Mouse (Mus musculus): Measurements from ENCODE around the gene Mog. TPM values are rescaled to one million over a fixed set of nuclear protein-coding genes. Genes with fewer than 3 reads are reported as not detected.
"Not testable (repeated sequence)": the region's sequence is repeated elsewhere in the genome, so short reads cannot be mapped to it uniquely, and the experiment has no call there.

Mog gene
- polyA plus RNA-seq, 1 experiment from 2014 or later: 0.08 TPM

DNA sequence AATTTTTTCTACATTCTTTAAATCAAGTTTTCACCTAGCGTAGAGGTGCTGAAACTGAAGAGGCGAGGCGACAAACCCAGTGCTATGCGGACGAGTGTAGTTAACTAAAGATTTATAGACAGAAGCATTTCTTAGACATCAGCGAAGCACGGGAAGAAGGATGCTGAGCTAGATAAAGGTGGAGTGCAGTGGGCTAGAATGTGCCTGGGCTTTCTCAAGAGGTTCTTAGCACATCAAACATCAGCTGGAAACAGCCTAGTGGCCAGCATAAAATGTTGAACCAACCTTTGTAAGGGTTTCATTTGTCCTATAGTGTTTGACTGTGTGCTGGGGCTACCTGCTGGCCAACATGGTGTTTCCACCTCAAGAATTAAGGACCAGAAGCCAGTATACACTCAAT lies 22.3 kb downstream of the Mog start, which contains the start of gene Zfp57:
Gene Zfp57, plus strand, starts transcription at position 301 of the 400 bp plus-strand sequence.
- no peaks in the 10 kb centered on the region for H3K27me3 ChIP-seq (ENCODE audit: low read depth, poor library complexity, severe bottlenecking)
- no peaks in the 10 kb centered on the region for H3K9me3 ChIP-seq (replicated peaks)
- H3K4me1 ChIP-seq: peaks cover 15% of the 10 kb centered on the region
- WGBS: 90% methylated on average over 7 of the region's 7 CpGs
- peak within 1 kb of the TSS; percentile 98 for H3K27ac ChIP-seq
- DNase-seq (ENCODE audit: low spot score): no peak
- H3K36me3 ChIP-seq: peaks cover 17% of the 10 kb centered on the region
- peak within 1 kb of the TSS; percentile 71 for H3K4me3 ChIP-seq

DNA sequence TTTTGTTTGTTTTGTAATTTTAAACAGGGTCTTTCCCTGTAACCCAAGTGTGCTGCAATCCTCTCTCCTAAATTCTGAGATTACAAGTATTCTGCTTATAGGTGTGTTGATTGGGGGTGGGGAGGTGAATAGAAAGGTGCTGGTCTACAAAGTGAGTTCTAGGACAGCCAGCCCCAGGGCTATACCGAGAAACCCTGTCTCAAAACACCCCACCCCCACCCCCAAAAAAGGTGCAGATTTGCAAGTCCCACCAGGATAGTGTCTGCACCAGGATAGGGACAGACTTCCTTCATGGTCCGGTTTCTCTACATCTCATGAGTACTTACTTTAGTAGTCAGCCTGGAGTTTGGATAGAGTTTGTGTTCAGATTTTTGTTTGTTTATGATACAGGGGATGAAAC lies 24.7 kb downstream of the Mog start:
- H3K27ac ChIP-seq: no peak overlapping the region
- DNase-seq (ENCODE audit: low spot score): no peak

DNA sequence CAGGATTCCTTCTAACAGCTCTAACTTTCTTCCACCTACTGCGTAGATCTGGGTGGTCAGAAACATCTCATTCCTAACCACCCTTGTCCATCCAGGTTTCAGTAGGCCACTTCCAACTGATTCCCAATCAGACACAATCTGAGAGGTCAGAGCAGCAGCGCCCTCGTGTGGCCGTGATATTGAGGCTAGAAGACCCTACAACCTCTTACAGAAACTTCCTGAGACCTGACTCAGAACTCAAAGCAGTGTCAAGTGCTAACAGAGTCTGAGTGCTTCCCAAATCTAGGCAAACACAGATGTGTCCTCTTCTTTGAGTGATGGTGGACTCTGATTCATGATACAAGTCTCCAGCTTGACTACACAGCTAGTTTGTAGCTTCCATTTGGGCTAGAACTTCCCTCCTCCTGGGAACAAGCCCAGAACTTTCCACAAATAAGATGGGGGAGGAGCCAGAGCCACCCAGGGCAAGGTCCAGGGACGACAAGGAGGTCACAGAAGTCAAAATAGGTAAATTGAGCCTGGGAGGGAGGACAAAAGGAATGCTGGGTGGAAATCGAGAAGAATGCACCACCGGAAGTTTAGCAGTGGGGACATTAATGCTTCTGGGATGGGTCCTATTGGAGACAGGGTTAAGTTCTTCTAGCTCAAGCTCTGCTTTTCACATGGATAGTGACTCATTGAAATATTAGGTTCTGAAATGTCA lies 26.0 kb downstream of the Mog start:
- Histone ChIP-seq H3K27me3 (ENCODE audit: low read depth, poor library complexity, severe bottlenecking) (no peaks in the 10 kb centered on the region), H3K27ac (no peak overlapping the region), H3K9me3 (replicated peaks) (no peaks in the 10 kb centered on the region), H3K4me1 (peaks cover 5% of the 10 kb centered on the region; the same call in 1 of the 2 replicates), H3K36me3 (no peaks in the 10 kb centered on the region), H3K4me3 (no peak overlapping the region)
- 28% methylated on average over 7 of the region's 7 CpGs for WGBS
- DNase-seq (ENCODE audit: low spot score): peak; percentile 87

More for the DNA sequence above, 24.7 kb downstream of the Mog start:
- Histone ChIP-seq H3K9me3 (replicated peaks) (no peaks in the 10 kb centered on the region), H3K4me3 (no peak overlapping the region), H3K36me3 (no peaks in the 10 kb centered on the region), H3K27me3 (ENCODE audit: low read depth, poor library complexity, severe bottlenecking) (no peaks in the 10 kb centered on the region), H3K4me1 (peaks cover 15% of the 10 kb centered on the region)
- 72% methylated on average over 2 of the region's 2 CpGs for WGBS

DNA sequence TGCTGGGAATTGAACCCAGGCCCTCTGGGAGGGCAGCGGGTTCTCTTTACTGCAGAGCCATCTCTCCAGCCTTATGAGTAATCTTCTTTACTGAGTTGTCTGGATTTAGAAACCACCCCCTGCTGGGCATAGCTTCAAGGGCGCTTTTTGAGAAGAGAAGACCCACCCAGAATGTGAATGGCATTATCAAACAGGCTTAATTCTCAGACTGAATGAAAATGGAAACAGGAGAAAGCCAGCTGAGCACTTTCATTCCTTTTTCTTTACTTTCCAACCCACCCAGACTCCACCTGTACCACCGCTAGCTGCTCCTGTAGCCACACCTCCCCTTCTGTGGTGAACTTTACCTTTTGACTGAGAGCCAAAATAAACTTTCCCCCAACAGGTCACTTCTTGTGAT lies 27.8 kb downstream of the Mog start:
- no peak overlapping the region for H3K27ac ChIP-seq
- no peaks in the 10 kb centered on the region for H3K27me3 ChIP-seq (ENCODE audit: low read depth, poor library complexity, severe bottlenecking)
- H3K4me1 ChIP-seq: no peaks in the 10 kb centered on the region; the same call in 1 of the 2 replicates
- no peak overlapping the region for H3K4me3 ChIP-seq
- 75% methylated on average over 3 of the region's 3 CpGs for WGBS
- no peaks in the 10 kb centered on the region for H3K9me3 ChIP-seq (replicated peaks)
- H3K36me3 ChIP-seq: no peaks in the 10 kb centered on the region
- no peak for DNase-seq (ENCODE audit: low spot score)

DNA sequence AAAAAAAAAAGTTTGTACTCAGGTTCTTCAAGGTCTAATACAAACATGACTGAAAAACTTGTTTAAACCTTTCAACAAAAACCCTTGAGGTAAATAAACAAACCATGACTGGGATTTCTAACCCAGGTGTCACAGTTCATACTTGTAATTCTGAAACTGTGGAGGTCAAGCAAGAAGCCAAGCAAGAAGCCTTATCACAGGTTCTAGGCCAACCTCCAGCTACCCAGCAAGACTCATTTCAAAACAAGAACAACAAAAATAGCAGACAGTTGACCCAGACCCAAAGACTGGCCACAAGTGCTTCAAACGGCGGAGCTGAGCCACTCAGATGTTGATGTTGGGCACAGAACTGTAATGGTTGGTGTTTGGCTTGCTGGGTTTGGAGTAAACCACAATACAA lies 28.7 kb downstream of the Mog start:
- no peaks in the 10 kb centered on the region; the same call in 1 of the 2 replicates for H3K4me1 ChIP-seq
- WGBS: 88% methylated on average over 2 of the region's 2 CpGs
- H3K4me3 ChIP-seq: no peak overlapping the region
- H3K9me3 ChIP-seq (replicated peaks): no peaks in the 10 kb centered on the region
- H3K36me3 ChIP-seq: no peaks in the 10 kb centered on the region
- H3K27ac ChIP-seq: no peak overlapping the region
- peaks cover 7% of the 10 kb centered on the region for H3K27me3 ChIP-seq (ENCODE audit: low read depth, poor library complexity, severe bottlenecking)
- DNase-seq (ENCODE audit: low spot score): no peak

DNA sequence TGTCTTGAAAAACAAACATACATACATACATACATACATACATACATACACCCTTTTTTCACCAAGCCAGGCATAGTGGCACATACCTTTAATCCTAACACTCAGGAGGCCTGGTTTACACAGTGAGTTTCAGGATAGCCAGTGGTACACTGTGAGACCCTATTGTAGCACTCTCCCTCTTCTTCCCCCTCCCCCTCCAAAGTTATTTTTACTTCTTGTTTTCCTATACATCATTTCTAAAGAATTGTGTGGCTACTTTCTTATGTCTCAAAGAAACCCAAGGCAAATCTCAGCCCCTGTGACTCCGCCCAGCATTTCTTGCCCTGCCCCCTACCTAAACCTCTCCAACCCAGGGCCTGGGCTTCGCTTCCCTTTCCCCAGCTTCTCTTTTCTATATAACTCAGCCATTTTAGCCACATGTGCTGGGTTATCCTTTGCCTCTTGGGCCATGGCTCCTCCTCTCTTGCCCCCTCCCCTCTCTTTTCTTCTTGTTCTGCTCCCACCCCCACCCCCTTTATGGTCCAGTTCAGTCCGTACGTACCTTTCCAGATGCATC lies 29.4 kb downstream of the Mog start:
- no peak for DNase-seq (ENCODE audit: low spot score)
- peaks cover 14% of the 10 kb centered on the region for H3K27me3 ChIP-seq (ENCODE audit: low read depth, poor library complexity, severe bottlenecking)
- no peak overlapping the region for H3K27ac ChIP-seq
- H3K4me1 ChIP-seq: no peaks in the 10 kb centered on the region; the same call in 1 of the 2 replicates
- 88% methylated on average over 4 of the region's 4 CpGs for WGBS
- H3K9me3 ChIP-seq (replicated peaks): no peaks in the 10 kb centered on the region
- no peaks in the 10 kb centered on the region for H3K36me3 ChIP-seq
- H3K4me3 ChIP-seq: no peak overlapping the region

DNA sequence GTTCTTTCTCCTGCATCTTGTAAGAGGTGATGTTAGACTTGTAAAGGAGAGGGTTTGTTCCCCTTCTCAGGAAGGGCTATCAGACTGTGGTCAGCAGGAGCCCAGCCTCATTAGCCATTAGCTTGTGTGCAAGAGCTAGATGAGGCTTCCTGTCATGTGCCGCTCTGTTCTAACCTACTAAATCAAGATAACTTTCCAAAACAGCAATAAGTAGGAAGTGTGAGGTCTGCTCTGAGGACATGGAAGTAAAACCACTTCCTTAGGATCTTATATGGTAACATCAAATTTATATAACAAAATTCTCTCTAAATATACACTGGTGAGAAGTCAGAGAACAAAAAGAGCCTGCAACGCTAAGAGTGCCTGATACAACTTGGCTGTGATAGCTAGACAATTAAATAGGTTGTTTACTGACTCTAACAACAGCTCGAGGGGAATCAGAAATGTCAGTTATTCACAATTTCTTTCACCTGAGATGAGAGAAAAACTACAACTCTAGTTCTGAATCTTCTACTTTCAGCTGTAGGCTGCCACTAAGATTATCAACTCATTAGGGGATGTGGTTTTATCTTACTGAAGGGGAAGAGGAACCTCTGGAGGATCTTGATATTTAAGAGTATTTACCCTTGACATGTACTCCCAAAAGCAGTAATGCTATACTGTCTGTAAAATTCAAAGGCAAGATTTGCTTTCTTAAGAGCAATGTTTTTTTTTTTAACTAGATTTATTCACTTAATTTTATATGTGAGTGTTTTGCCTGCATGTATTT lies 30.7 kb downstream of the Mog start:
- Histone ChIP-seq H3K4me3 (no peak overlapping the region), H3K4me1 (peaks cover 4% of the 10 kb centered on the region; the same call in 1 of the 2 replicates), H3K27ac (no peak overlapping the region), H3K9me3 (replicated peaks) (no peaks in the 10 kb centered on the region), H3K27me3 (ENCODE audit: low read depth, poor library complexity, severe bottlenecking) (peaks cover 27% of the 10 kb centered on the region), H3K36me3 (no peaks in the 10 kb centered on the region)
- no peak for DNase-seq (ENCODE audit: low spot score)
- 67% methylated on average over 3 of the region's 3 CpGs for WGBS

DNA sequence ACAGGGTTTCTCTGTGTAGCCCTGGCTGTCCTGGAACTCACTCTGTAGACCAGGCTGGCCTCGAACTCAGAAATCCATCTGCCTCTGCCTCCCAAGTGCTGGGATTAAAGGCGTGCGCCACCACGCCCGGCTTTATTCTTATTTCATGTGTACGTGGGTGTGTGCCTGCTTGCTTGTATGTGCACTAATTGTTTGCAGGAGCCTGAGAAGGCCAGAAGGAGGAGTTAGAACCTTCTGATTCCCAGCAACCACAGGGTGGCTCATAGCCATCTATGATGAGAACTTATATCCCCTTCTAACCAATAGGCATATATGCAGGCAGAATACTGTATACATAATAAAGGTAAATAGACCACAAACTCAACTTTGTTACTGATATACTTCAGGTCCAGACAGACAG lies 32.6 kb downstream of the Mog start:
- H3K9me3 ChIP-seq (replicated peaks); H3K27ac ChIP-seq; DNase-seq (ENCODE audit: low spot score); H3K4me1 ChIP-seq; H3K4me3 ChIP-seq; H3K36me3 ChIP-seq: not testable (repeated sequence)
- H3K27me3 ChIP-seq (ENCODE audit: low read depth, poor library complexity, severe bottlenecking): peaks cover 39% of the 10 kb centered on the region
- 95% methylated on average over 6 of the region's 6 CpGs for WGBS

DNA sequence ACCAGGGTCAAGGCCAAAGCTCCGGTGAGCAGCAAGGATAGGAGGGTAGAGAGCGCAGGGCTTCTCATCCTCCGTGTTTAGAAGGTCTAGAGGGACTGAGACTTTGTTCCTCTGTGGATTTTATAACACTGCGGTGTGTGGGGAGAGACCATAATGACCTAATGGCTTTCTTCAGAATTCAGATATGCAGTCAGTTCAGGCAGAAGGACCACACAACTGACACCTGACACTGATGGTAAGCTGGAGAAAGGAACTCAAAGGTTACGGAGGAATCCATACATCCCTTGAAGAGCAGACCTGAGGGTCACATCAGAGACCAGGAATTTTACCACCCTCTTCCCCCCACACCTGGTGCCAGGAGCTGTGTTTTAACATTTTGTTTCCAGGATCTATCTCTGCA lies 33.8 kb downstream of the Mog start, which contains the start of gene H2-M5:
Gene H2-M5, minus strand, starts transcription at position 101 of the 400 bp plus-strand sequence.
- Histone ChIP-seq H3K27me3 (ENCODE audit: low read depth, poor library complexity, severe bottlenecking) (peaks cover 39% of the 10 kb centered on the region), H3K9me3 (replicated peaks) (no peaks in the 10 kb centered on the region), H3K4me3 (peak within 1 kb of the TSS; percentile 20), H3K27ac (no peak within 1 kb of the TSS), H3K4me1 (peaks cover 4% of the 10 kb centered on the region; the same call in 1 of the 2 replicates), H3K36me3 (no peaks in the 10 kb centered on the region)
- DNase-seq (ENCODE audit: low spot score): no peak
- 27% methylated on average over 5 of the region's 5 CpGs for WGBS

DNA sequence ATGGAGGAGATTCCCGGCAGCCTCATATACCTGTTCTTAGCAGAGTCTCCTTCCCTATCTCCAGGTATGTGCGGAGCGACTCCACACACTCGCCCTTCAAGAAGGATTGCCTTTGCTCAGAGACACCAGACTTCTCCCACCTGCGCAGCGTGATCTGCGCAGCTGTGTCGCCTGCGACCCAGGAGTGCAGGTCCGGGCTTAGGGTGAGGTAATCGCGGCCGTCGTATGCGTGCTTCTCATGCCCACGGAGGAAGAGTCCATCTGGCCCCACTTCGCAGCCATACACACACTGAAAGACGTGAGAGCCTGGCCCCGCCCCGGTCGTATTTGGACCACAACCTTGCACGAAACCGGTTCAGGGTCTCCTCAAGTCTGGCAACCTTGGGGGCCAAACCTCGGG lies 34.7 kb downstream of the Mog start:
- 7% methylated on average over 24 of the region's 24 CpGs for WGBS
- DNase-seq (ENCODE audit: low spot score): no peak
- H3K4me1 ChIP-seq: peaks cover 4% of the 10 kb centered on the region; the same call in 1 of the 2 replicates
- no peak overlapping the region for H3K27ac ChIP-seq
- no peaks in the 10 kb centered on the region for H3K9me3 ChIP-seq (replicated peaks)
- H3K4me3 ChIP-seq: peak overlapping the region; percentile 20
- peaks cover 39% of the 10 kb centered on the region for H3K27me3 ChIP-seq (ENCODE audit: low read depth, poor library complexity, severe bottlenecking)
- no peaks in the 10 kb centered on the region for H3K36me3 ChIP-seq

DNA sequence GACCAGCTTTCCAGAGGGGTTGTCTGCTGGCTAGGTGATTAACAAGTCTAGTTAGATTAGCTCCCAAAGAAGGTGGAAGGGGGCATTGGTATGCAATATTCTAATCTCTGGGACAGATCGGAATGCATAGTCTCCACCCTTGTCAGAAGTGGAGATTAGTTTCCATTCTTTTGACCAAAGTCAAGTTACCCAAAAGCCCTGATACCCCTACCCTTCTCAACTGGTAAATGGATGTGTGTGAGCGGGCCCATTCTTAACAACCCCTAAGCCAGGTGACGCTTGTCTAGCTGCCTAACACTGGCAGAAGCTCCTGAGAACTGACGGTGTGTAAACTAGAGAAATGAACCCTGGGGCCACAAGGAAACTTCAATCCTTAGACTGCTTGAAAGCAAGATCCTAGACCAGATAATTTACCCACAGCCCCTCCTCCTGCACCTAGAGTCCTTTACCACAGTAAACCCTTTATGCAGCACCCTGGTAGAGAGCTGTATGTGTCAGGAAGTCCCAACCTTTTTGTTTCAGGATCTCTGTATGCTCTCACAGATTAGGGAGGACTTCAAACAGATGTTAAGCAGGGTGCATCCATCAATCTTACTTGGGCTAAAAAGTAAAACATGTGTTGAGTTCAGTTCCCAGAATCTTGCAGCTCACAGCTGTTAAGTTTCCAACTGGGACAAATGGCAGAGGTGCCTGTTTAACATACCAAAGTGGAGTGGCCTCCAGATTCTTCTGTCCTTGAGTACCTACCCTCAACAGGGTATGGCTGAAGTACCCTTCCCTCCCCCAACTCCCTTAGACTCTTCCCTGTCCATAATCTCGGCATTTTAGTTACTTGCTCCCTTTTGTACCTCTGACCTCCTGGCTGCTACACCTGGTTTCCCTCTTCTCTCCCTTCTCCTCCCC lies 40.7 kb downstream of the Mog start:
- no peak for DNase-seq (ENCODE audit: low spot score)
- Histone ChIP-seq H3K9me3 (replicated peaks) (no peaks in the 10 kb centered on the region), H3K27ac (no peak overlapping the region), H3K4me1 (peaks cover 21% of the 10 kb centered on the region), H3K36me3 (no peaks in the 10 kb centered on the region), H3K27me3 (ENCODE audit: low read depth, poor library complexity, severe bottlenecking) (peaks cover 12% of the 10 kb centered on the region), H3K4me3 (no peak overlapping the region)
- 18% methylated on average over 5 of the region's 5 CpGs for WGBS

DNA sequence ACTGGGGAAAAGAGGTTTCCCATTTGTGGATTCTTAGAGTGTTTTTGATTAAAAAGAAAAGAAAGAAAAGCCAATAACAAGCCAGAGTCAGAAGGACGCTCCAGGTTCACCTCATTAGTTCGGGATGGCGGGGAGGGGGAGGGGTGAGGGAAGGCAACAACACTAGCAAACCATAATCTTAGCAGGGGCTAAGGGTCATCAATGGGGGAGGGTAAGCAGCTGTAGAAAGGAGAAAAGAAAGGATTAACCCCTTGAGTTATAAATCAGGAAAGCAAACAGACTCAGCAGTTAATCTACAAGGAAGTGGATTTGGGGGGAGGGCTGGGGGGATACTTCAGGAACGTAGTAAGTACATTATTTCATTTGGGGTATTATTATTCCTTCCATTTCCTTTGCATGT lies 41.4 kb downstream of the Mog start:
- Histone ChIP-seq H3K4me1 (peaks cover 21% of the 10 kb centered on the region), H3K27ac (peak overlapping the region; percentile 56), H3K27me3 (ENCODE audit: low read depth, poor library complexity, severe bottlenecking) (peaks cover 5% of the 10 kb centered on the region), H3K4me3 (peak overlapping the region; percentile 39), H3K9me3 (replicated peaks) (no peaks in the 10 kb centered on the region), H3K36me3 (no peaks in the 10 kb centered on the region)
- 3% methylated on average over 4 of the region's 4 CpGs for WGBS
- DNase-seq (ENCODE audit: low spot score): no peak
